Mouse (Mus musculus): ENCODE results near the gene Gm4792.

DNA sequence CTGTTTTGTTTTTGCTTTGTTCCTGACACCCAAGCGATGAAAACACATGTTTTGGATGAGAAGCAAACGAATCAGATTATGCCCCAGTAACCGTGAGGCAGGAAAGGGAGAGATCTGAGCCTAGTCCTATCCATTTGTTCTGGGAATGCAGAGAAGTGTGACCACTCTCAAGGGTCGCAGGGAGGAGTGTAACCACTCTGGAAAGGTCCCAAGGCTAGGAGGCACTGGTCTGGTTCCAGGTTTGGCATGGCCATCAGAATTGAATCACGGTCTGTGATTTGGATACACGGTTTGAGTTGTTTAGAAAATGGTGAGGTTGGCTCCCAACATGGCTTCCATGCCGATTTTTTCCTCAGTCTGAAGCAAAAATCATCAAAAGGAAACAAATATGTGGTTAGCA, 43.8 kb upstream of the Gm4792 start:
- TF ChIP-seq CTCF (IDR thresholded peaks at IDR 0.05; ENCODE audit: low read depth, low read length) (no peak), GATA1 (IDR thresholded peaks at IDR 0.05; ENCODE audit: borderline replicate concordance, low read length) (no peak), TAL1 (conservative IDR thresholded peaks at IDR 0.05; ENCODE audit: low read depth, low read length) (no peak), GATA2 (IDR thresholded peaks at IDR 0.05; ENCODE audit: borderline replicate concordance, low read depth, low read length) (no peak), POLR2AphosphoS5 (IDR thresholded peaks at IDR 0.05; ENCODE audit: insufficient replicate concordance, low read depth, low read length) (no peak)
